ENCODE assay signal across 8 mouse cellular contexts in genomic region chr6:3498162-3498848, GRCm38 (mm10). TPM values are rescaled to one million over a fixed set of nuclear protein-coding genes. Genes with fewer than 3 reads are reported as not detected.
DNase-seq lines count a peak whose midpoint lies in the region; ATAC-seq and TF ChIP-seq lines count a peak whose summit lies in the region.

Gene Hepacam2, minus strand, starts transcription at chr6:3498298.
Gene Vps50, plus strand, starts transcription at chr6:3498382.

- H3K4me1 ChIP-seq in heart, embryonic 12.5 days (replicated peaks), result peaks cover 4% of the 10 kb centered on the region; the same call in 1 of the 2 replicates
- no peaks in the 10 kb centered on the region for H3K4me1 ChIP-seq in kidney, postnatal 0 days (replicated peaks; ENCODE audit: insufficient read depth, low read length)
- H3K4me1 ChIP-seq in liver, embryonic 11.5 days (replicated peaks; ENCODE audit: control insufficient read depth, insufficient read depth, low read length), result no peaks in the 10 kb centered on the region
- H3K4me1 ChIP-seq in stomach, embryonic 14.5 days (ENCODE audit: control insufficient read depth, insufficient read depth, low read length), result no peaks in the 10 kb centered on the region

- peak within 1 kb of the TSS; percentile 83 for H3K9ac ChIP-seq in heart, embryonic 12.5 days
- peak within 1 kb of the TSS; percentile 65 for H3K9ac ChIP-seq in kidney, postnatal 0 days (ENCODE audit: low read depth, low read length)
- H3K9ac ChIP-seq in liver, embryonic 11.5 days (ENCODE audit: low read depth, low read length), result peak within 1 kb of the TSS; percentile 74
- H3K9ac ChIP-seq in stomach, embryonic 14.5 days (replicated peaks; ENCODE audit: low read depth, low read length), result peak within 1 kb of the TSS; percentile 47

- H3K9me3 ChIP-seq in heart, embryonic 12.5 days (replicated peaks), result no peaks in the 10 kb centered on the region
- H3K9me3 ChIP-seq in kidney, postnatal 0 days (replicated peaks; ENCODE audit: low read length), result no peaks in the 10 kb centered on the region
- no peaks in the 10 kb centered on the region for H3K9me3 ChIP-seq in liver, embryonic 11.5 days (ENCODE audit: control insufficient read depth, low read length)
- H3K9me3 ChIP-seq in stomach, embryonic 14.5 days (ENCODE audit: control insufficient read depth, low read depth, low read length), result no peaks in the 10 kb centered on the region

- peak within 1 kb of the TSS; percentile 97 for H3K4me3 ChIP-seq in heart, embryonic 12.5 days
- H3K4me3 ChIP-seq in kidney, postnatal 0 days (replicated peaks; ENCODE audit: low read depth, low read length), result peak within 1 kb of the TSS; percentile 78
- peak within 1 kb of the TSS; percentile 61 for H3K4me3 ChIP-seq in liver, embryonic 11.5 days (ENCODE audit: low read depth, low read length)
- peak within 1 kb of the TSS; percentile 88 for H3K4me3 ChIP-seq in stomach, embryonic 14.5 days (ENCODE audit: low read depth, low read length)

- no peak within 1 kb of the TSS for H3K27ac ChIP-seq in heart, embryonic 12.5 days (ENCODE audit: poor library complexity, severe bottlenecking)
- H3K27ac ChIP-seq in kidney, postnatal 0 days, result no peak within 1 kb of the TSS
- no peak within 1 kb of the TSS for H3K27ac ChIP-seq in liver, embryonic 11.5 days (ENCODE audit: low read depth, low read length)
- no peak within 1 kb of the TSS for H3K27ac ChIP-seq in stomach, embryonic 14.5 days (ENCODE audit: low read length)

- no peaks in the 10 kb centered on the region for H3K36me3 ChIP-seq in heart, embryonic 12.5 days
- no peaks in the 10 kb centered on the region for H3K36me3 ChIP-seq in kidney, postnatal 0 days (ENCODE audit: insufficient read depth, low read length)
- no peaks in the 10 kb centered on the region for H3K36me3 ChIP-seq in liver, embryonic 11.5 days (ENCODE audit: control insufficient read depth, insufficient read depth, low read length)
- H3K36me3 ChIP-seq in stomach, embryonic 14.5 days (ENCODE audit: control insufficient read depth, insufficient read depth, low read length), result no peaks in the 10 kb centered on the region

- H3K27me3 ChIP-seq in heart, embryonic 12.5 days (replicated peaks), result no peaks in the 10 kb centered on the region
- no peaks in the 10 kb centered on the region for H3K27me3 ChIP-seq in kidney, postnatal 0 days (ENCODE audit: insufficient read depth, low read length)
- H3K27me3 ChIP-seq in liver, embryonic 11.5 days (replicated peaks; ENCODE audit: control insufficient read depth, insufficient read depth, low read length), result no peaks in the 10 kb centered on the region
- no peaks in the 10 kb centered on the region for H3K27me3 ChIP-seq in stomach, embryonic 14.5 days (ENCODE audit: control insufficient read depth, insufficient read depth, low read length)

- peak; percentile 98 for ATAC-seq in erythroid progenitor cell, adult 5-6 weeks (replicated peaks; ENCODE audit: low FRiP score, poor library complexity, severe bottlenecking)
- ATAC-seq in heart, embryonic 12.5 days (ENCODE audit: insufficient number of reproducible peaks, low FRiP score), result peak; percentile 99
- peak; percentile 99 for ATAC-seq in kidney, postnatal 0 days (replicated peaks; ENCODE audit: low FRiP score, low read depth)
- peak; percentile 99 for ATAC-seq in liver, embryonic 11.5 days (replicated peaks; ENCODE audit: low FRiP score)
- peak; percentile 98 for ATAC-seq in stomach, embryonic 14.5 days (ENCODE audit: insufficient number of reproducible peaks, insufficient read depth, low FRiP score, low read depth)

- no peak for TF ChIP-seq CTCF in kidney, postnatal 0 days (IDR thresholded peaks at IDR 0.05; ENCODE audit: low read depth)

- under 1% methylated on average over 28 of the region's 28 CpGs for WGBS in heart, embryonic 12.5 days
- 2% methylated on average over 28 of the region's 28 CpGs for WGBS in kidney, postnatal 0 days
- under 1% methylated on average over 28 of the region's 28 CpGs for WGBS in liver, embryonic 11.5 days
- 2% methylated on average over 28 of the region's 28 CpGs for WGBS in stomach, embryonic 14.5 days

- DNase-seq in CD4-positive helper T cell, adult 2 months (ENCODE audit: low read depth, low spot score), result peak; percentile 89
- peak; percentile 92 for DNase-seq in brain, embryonic 18.5 days (ENCODE audit: low read depth, low spot score)
- peak; percentile 96 for DNase-seq in kidney, postnatal 0 days (ENCODE audit: low spot score)
- peak; percentile 75 for DNase-seq in liver, embryonic 11.5 days (ENCODE audit: low spot score)
- peak; percentile 91 for DNase-seq in naive thymus-derived CD4-positive, alpha-beta T cell, adult 2 months (ENCODE audit: low read depth)

- peak within 1 kb of the TSS; percentile 100 for H3K4me2 ChIP-seq in heart, embryonic 12.5 days
- H3K4me2 ChIP-seq in kidney, postnatal 0 days (ENCODE audit: low read length), result peak within 1 kb of the TSS; percentile 90
- peak within 1 kb of the TSS; percentile 82 for H3K4me2 ChIP-seq in liver, embryonic 11.5 days
- H3K4me2 ChIP-seq in stomach, embryonic 14.5 days (replicated peaks; ENCODE audit: low read depth, low read length), result peak within 1 kb of the TSS; percentile 86

RNA-seq across cellular contexts. Expression of gene Hepacam2, which starts in this region (rescaled TPM):
- total RNA-seq in erythroid progenitor cell, adult 5-6 weeks (2015; ENCODE audit: low replicate concordance), result not detected in 2 replicates
- total RNA-seq in erythroid progenitor cell, adult 5-6 weeks (2017; ENCODE audit: low replicate concordance), result not detected in 2 replicates
- not detected in 2 replicates for polyA plus RNA-seq in heart, embryonic 12.5 days (2016; fragmentation: Nextera tagmentation; extraction: Ambion mirVana)
- polyA plus RNA-seq in kidney, postnatal 0 days (2015; fragmentation: Nextera tagmentation; extraction: Ambion mirVana), result 9.6 TPM in 2 replicates
- 0.07 and 0.22 TPM in 2 replicates for polyA plus RNA-seq in liver, embryonic 11.5 days (2014; fragmentation: Nextera tagmentation; extraction: Ambion mirVana)
- polyA plus RNA-seq in stomach, embryonic 14.5 days (2014; fragmentation: Nextera tagmentation; extraction: Ambion mirVana), result 2.8 and 3.4 TPM in 2 replicates

RNA-seq across cellular contexts. Expression of gene Vps50, which starts in this region (rescaled TPM):
- 13.0 and 14.1 TPM in 2 replicates for total RNA-seq in erythroid progenitor cell, adult 5-6 weeks (2015; ENCODE audit: low replicate concordance)
- 10.8 and 20.7 TPM in 2 replicates for total RNA-seq in erythroid progenitor cell, adult 5-6 weeks (2017; ENCODE audit: low replicate concordance)
- 23.6 and 26.0 TPM in 2 replicates for polyA plus RNA-seq in heart, embryonic 12.5 days (2016; fragmentation: Nextera tagmentation; extraction: Ambion mirVana)
- polyA plus RNA-seq in kidney, postnatal 0 days (2015; fragmentation: Nextera tagmentation; extraction: Ambion mirVana), result 21.8 and 25.4 TPM in 2 replicates
- 27.0 and 29.8 TPM in 2 replicates for polyA plus RNA-seq in liver, embryonic 11.5 days (2014; fragmentation: Nextera tagmentation; extraction: Ambion mirVana)
- polyA plus RNA-seq in stomach, embryonic 14.5 days (2014; fragmentation: Nextera tagmentation; extraction: Ambion mirVana), result 33.7 and 34.0 TPM in 2 replicates
